Comparison of ENCODE assay signal across 18 mouse cellular contexts in the genomic region with DNA sequence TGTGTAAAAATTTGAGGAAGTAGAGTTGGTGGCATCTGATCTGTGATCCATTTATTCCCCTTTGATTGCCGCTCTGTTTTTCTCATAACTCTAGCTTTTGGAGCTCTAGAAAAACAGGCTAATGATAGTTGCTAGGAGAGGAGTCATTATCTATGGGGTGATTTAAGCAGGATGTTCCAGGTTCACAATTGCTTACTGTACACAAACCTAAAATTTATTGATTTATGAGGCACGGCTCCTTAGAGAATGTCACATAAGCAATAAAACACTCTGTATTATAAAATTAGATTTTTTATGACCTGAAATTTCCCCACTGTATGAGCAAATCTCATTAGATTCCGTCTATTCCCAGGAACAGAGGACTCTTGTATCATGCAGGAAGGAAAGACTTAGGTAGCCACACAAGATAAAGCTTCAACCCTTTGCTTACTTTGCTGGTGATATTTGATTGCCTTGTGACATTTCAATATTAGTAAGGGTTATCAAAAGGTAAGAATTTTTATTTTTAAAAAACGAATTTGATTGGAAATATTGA.
"Had no signal": no experiment of that assay in that cellular context is flagged by ENCODE, and none has a peak within 500 bp of the region (broad histone marks: within the 10 kb centered on the region; RNA-seq: fewer than 3 reads in every experiment).

No protein-coding gene starts in this region.

- H3K4me3 ChIP-seq: lung, embryonic 15.5 days; megakaryocyte, embryonic 14.5 days; midbrain, embryonic 13.5 days; midbrain, embryonic 15.5 days; neural tube, embryonic 12.5 days; stomach, embryonic 15.5 days had no signal

- H3K9ac ChIP-seq: liver, postnatal 0 days; lung, embryonic 15.5 days; midbrain, embryonic 13.5 days; midbrain, embryonic 15.5 days; neural tube, embryonic 12.5 days; stomach, embryonic 15.5 days had no signal

- H3K4me1 ChIP-seq: lung, embryonic 15.5 days; megakaryocyte, embryonic 14.5 days; midbrain, embryonic 13.5 days; midbrain, embryonic 15.5 days; neural tube, embryonic 12.5 days; stomach, embryonic 15.5 days had no signal

- H3K4me2 ChIP-seq: lung, embryonic 15.5 days; midbrain, embryonic 11.5 days; midbrain, embryonic 13.5 days; midbrain, embryonic 15.5 days; neural tube, embryonic 12.5 days; stomach, embryonic 15.5 days had no signal

- DNase-seq: liver, postnatal 0 days; lung, adult 2 months; lung, postnatal 14 days; lung, postnatal 36 days; right cerebral cortex, postnatal 14 days; thymus, adult 2 months; thymus, postnatal 25 days; thymus, postnatal 4 days had no signal

- ATAC-seq: liver, postnatal 0 days; lung, postnatal 0 days; midbrain, embryonic 13.5 days; midbrain, embryonic 15.5 days had no signal

- H3K27me3 ChIP-seq: lung, embryonic 15.5 days; megakaryocyte, embryonic 14.5 days; midbrain, embryonic 13.5 days; midbrain, embryonic 15.5 days; neural tube, embryonic 12.5 days; stomach, embryonic 15.5 days had no signal

- H3K27ac ChIP-seq: lung, embryonic 15.5 days; macrophage; midbrain, embryonic 13.5 days; midbrain, embryonic 15.5 days; neural tube, embryonic 12.5 days; stomach, embryonic 15.5 days; stomach, postnatal 0 days had no signal

- H3K9me3 ChIP-seq: lung, embryonic 15.5 days; midbrain, embryonic 13.5 days; midbrain, embryonic 15.5 days; neural tube, embryonic 12.5 days; stomach, embryonic 15.5 days had no signal

- H3K36me3 ChIP-seq: lung, embryonic 15.5 days; midbrain, embryonic 13.5 days; midbrain, embryonic 15.5 days; neural tube, embryonic 12.5 days; stomach, embryonic 15.5 days had no signal
